Mouse (Mus musculus) lung, postnatal 14 days (tissue): ENCODE results near the gene Gm17521.
"Not testable (repeated sequence)": the region's sequence is repeated elsewhere in the genome, so short reads cannot be mapped to it uniquely, and the experiment has no call there.

ENCODE experiments used
- DNase-seq: peaks from one replicate; pipeline ENCODE4 v3.0.0; 2021

Gene Gm17521

DNA sequence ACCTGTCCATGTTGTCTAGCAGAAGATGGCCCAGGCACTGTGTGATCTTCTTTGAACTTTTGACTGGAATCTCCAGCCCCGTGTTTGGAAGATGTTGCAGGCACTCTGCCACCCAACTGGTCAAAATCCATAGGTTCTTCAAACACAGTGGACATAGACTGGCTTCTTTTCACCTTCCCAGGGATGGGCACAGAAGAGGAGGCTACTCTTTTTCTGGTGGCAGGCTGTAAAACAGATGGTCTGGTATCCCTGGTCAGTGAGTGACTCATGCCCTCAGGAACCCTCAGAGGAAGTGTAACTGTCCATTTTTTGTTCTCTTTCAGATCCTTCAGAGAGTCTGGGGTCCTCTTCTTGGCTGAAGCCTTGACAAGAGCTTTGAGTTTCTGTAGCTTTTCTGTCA is at the start of gene Gm17521:
Gene Gm17521 (minus strand): TSS at position 101 of the 400 bp plus-strand sequence.
- not testable (repeated sequence) for DNase-seq

GRCm38 (mm10) chrX:123043956-123044355 is 14.5 kb upstream of the Gm17521 start:
- DNase-seq = no peak

DNA sequence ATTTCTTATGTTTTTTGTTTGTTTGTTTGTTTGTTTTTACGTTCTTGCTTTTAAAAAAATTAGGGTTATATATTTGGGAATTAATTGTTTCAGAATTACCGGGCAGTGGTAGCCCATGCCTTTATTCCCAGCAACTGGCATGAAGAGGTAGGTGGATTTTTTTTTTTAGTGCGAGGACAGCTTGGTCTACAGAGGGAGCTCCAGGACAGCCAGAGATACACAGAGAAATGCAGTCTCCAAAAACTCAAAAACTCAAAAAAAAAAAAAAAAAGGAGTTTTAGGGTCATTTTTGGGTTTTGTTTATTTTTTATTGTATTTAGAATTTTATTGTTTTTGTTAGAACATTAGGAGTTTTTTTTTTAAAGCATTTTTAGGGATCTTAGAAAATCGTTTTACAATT is 14.0 kb upstream of the Gm17521 start:
- no peak for DNase-seq
